Mouse (Mus musculus): ENCODE data around the gene Scgb1b27.
"Not testable (repeated sequence)": the region's sequence is repeated elsewhere in the genome, so short reads cannot be mapped to it uniquely, and the experiment has no call there.

- TF ChIP-seq POLR2A (IDR thresholded peaks at IDR 0.05; ENCODE audit: insufficient read depth, low read depth, low read length); CTCF (IDR thresholded peaks at IDR 0.05): not testable (repeated sequence)
Measured at GRCm38 (mm10) chr7:34036076-34036815, 15.0 kb downstream of the Scgb1b27 start.
